Mouse (Mus musculus) liver, embryonic 18 days (tissue): ENCODE data around the gene Zfp865. TPM values are rescaled to one million over a fixed set of nuclear protein-coding genes. Genes with fewer than 3 reads are reported as not detected.

Source experiments
- polyA plus RNA-seq: library from polyadenylated mRNA; depleted of rRNA; stranded (reverse); fragments of >200 nt; gene quantifications from 2 replicates; pipeline ENCODE4 v1.2.3, GENCODE M21; 2012; rRNA removed

Gene Zfp865
- polyA plus RNA-seq: 5.6 and 7.4 TPM in 2 replicates

DNA sequence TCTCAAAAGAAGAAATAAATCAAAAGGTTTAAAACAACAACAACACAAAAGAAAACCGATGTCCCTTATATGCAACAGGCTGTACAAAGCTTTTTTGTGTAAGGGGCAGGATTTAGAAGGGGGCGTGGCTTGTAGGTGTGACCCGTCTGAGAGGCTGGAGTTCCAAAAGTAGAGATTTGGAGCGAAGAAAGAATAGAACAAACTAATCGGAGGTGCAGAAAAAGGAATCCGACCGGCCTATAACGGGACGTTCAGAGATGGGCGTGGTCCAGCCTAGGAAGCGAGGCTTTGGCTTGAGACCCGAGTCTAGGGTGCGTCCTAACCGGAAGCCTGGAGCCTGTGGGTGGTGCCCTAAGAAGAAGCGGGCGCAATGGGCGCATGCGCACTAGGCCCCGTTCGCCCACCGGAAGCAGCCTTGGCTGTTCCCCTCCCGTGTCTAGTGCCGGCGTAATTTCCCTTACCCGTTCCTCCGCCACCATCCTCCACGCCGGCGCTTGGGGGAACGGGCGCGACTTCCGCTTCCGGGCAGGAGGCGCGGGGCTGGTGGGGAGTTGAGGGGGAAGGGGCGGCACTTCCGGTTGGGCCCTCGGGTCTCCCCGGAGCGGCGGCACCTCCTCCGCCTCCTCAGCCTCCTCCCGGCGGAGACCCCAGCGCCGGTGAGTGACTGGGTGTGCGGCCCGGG lies at the start of gene Zfp865, which contains the start of gene Ccdc106:
Gene Zfp865, plus strand, starts transcription at position 377 of the 682 bp plus-strand sequence.
Gene Ccdc106, plus strand, starts transcription at position 554 of the 682 bp plus-strand sequence.

DNA sequence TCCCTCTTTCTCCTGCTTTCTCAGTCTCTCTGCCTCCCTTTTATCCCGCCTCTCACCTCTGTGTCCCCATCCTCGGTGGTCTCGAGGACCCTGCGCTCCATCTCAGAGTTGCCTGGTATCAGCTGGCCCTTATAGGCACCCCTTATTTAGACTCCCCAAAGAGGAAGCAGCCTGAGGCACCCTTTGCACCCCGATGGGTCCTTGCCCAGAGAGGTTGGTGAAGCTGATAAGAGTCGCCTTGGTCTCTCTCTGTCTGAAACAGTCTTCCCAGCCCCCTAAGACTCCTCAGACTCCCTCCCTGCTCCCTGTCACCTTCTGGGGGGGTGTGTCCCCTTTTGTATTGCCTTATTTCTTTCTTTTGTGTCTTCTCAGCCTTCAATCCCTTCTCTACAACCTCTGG lies 49.1 kb upstream of the Zfp865 start, which contains the start of gene Sbk3:
Gene Sbk3, minus strand, starts transcription at position 101 of the 400 bp plus-strand sequence.

GRCm38 (mm10) chr7:4996003-4996895 lies 23.9 kb upstream of the Zfp865 start, which contains the start of gene Zfp579:
Zfp579 (minus strand) TSS chr7:4996158.

GRCm38 (mm10) chr7:5014251-5015117 lies 5.7 kb upstream of the Zfp865 start, which contains the start of the genes Zfp524 and Fiz1:
Zfp524 (plus strand) TSS chr7:5014415.
Fiz1 (minus strand) TSS chr7:5014697.

DNA sequence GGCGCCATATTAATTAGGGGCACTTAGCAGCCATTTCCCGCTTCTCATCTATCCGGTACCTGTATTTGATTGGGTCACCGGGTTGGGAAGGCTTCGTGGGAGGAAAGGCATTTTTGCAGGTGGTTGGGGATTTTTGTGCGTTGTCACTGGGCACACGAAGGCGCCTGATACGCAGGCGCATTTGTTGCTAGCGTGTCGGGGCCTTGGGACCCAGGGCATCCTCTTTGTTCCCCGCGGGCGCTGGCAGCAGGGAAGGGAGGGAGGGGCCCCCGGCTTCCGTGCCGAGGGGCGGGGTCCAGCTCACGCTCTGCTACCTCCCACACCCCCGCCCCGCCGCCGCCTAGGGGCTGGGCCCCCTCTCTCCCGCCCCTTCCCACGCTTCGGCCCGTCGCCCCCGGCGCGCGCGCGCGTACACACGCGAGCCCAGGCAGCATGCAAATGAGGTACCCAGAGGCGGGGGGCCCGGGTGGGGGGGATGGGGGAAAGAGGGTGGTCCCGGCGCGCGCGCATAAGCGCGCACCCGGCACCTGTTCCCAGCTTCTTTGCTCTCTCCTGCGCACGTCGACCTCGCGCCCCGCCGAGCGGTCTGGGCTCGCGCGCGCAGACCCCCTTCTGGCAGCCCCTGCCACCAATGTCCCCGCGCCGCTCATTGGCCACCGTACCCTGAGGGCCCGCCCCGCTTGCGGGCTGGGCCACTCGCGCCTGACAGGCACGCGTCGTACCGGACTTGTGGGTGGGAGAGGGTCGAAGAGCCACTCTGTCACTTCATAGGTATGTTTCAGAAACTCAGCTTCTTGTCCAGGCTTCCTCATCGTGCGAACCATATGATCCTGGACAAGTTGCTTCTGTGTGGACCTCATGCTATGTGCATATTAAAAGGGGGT lies 4.8 kb upstream of the Zfp865 start, which contains the start of gene Gm44973:
Gene Gm44973, plus strand, starts transcription at position 379 of the 884 bp plus-strand sequence.

GRCm38 (mm10) chr7:5033818-5034217 lies 13.6 kb downstream of the Zfp865 start, which contains the start of gene 4632433K11Rik:
4632433K11Rik (plus strand) TSS chr7:5034118.

DNA sequence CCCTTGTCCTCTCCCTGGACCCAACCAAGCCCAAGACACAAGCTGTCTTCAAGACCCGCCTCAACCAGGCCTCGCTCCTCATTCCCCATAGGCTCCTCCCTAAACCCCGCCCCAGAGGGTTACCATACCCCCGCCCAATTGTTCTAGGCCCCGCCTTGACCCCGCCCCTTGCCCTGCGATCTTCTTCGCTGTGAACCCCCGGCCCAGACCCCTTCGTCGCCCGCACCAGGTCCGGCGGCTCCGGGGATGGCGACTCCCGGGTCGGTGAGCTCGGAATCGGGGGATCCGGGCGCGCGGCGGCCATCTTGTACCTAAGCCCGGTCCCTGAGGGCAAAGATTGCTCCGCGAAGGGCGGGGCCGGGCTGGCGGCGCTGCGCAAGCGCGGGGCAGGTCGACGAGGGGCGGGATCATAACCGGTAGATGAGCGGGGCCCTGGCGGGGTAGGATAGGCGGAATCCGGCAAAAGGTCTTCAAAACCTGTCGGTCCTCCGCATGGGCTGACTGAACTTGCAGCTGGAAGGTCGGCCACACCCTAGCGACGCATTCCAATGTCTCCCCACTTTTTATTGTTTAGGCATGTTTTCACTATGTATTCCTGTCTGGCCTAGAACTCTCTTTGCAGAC lies 18.0 kb downstream of the Zfp865 start, which contains the start of gene Zfp784:
Gene Zfp784, minus strand, starts transcription at position 338 of the 624 bp plus-strand sequence.

DNA sequence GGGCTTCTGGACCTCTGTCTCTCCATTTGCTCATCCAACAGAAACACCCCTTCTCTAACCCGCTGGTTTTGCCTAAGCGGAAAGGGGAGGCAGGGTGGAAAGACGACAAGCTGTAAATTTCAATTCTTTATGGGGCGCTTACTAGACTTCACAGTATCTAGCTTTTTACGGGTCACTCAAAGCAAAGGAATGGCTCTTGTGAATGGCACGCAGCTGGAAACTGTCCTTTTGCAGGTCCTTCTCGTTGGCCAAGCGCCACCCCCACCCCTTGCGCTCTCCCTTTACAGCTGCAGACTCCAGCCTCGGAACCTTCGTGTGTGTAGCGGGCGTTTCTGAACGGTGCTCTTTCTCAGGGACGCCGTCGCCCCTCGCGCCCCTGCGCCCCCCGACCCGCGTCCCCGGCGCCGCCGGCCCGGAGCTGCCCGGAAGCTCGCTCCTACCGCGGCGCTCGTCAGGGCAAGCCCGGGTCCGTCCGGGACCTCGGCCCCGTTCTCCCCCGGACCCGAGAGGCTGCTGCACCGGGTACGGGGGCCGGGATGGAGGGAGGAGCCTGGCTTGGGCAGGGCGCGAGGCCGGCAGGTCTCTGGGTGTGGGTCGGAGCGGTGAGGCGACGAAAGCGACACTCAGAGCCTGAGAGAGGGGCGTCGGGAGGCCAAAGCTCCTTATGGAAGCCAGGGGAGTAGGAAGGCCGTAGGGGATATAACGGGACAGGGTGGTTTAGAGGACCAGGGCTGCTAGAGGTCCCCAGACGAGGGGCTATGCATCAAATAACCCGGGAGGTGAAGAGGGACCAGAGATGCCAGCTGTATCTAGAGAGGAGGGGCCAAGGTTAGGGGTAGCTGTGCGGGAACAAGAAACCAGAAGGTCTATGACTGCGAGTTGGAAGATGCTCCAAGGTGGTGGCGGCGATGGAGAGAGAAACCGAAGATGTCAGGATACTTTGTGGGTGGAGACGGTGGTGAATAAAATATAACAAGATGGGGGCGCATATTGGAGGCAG lies 31.3 kb downstream of the Zfp865 start, which contains the start of gene Zfp580:
Gene Zfp580, plus strand, starts transcription at position 346 of the 1,000 bp plus-strand sequence.

DNA sequence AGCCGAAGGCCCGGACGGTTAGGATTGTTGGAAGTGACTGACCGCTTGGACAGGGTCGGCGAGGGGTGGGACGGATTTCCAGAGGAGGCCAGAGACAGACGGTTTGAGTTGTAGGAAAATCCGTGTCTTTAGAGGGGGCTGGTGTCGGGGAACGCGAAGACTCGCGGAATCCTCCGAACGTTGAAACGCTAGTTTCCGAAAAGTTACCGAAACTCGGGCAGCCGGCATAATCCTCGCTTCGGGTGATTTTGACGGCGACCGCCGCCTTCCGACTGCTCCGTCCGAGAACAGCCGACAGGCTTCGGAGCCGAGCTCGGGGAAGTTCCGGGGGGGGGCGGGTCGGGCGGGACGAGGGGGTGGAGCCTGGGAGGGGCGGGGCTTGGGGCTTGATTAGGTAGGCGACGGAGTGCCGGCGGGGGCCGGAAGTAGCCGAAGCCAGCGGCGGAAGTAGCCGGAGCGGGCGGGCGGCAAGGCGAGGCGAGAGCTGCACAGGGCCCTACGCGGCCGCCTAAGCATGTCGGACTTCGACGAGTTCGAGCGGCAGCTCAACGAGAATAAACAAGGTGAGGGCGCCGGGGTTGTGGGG lies 41.7 kb downstream of the Zfp865 start, which contains the start of gene U2af2:
Gene U2af2, plus strand, starts transcription at position 370 of the 586 bp plus-strand sequence.

DNA sequence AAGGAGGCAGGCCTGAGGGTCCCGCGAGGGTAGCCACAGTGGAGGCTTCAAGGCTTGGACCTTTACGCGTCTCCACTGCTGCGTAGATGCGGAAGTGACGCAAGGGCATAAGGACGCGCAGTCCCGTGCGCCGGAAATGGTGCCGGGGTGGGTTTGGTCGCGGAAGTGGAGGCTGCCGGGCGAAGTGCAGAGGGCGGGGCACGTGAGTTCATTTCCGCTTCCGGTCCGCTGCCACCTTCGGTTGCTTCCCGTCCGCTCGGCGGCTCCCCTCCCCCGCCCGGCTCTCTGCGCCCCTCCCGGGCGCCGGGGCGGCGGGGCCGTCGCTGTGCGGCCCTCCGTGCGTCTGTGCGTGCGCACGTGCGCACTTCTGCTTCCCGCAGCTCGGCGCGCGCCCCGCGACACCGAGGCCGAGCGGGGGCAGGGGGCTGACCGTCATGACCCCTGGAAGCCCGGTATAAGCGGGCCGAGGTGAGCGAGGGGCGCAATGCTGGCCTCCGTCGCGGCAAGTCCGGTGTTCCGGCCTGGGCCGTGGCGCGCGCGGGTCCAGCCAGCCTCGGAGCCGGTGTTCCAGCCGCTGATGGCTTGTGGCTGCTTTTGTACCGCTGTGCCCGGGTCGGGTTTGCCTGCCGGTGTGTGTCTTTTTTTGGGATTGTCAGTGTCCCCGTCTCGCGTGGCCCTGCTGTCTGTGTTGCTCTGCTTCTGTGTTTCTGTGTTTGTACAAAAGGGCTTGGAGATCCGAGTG lies 60.0 kb downstream of the Zfp865 start, which contains the start of gene Epn1:
Gene Epn1, plus strand, starts transcription at position 226 of the 742 bp plus-strand sequence.

Other genes starting within 250 kb of the Zfp865 start
- 0.01 TPM in 1 of 2 replicates, not detected in the other for gene Fam71e2, start 249.1 kb upstream of the Zfp865 start, polyA plus RNA-seq
- gene Il11, start 237.5 kb upstream of the Zfp865 start, polyA plus RNA-seq: 0.02 and 0.13 TPM in 2 replicates
- gene Tmem190, start 237.4 kb upstream of the Zfp865 start, polyA plus RNA-seq: not detected in 2 replicates
- gene Tmem238, start 230.7 kb upstream of the Zfp865 start, polyA plus RNA-seq: 11.3 and 11.9 TPM in 2 replicates
- gene Rpl28, start 227.5 kb upstream of the Zfp865 start, polyA plus RNA-seq: 244 and 284 TPM in 2 replicates
- gene Ube2s, start 207.8 kb upstream of the Zfp865 start, polyA plus RNA-seq: 252 and 281 TPM in 2 replicates
- gene Shisa7, start 175.7 kb upstream of the Zfp865 start, polyA plus RNA-seq: 0.08 and 0.18 TPM in 2 replicates
- gene Isoc2b, start 150.1 kb upstream of the Zfp865 start, polyA plus RNA-seq: 5.7 and 6.4 TPM in 2 replicates
- 29.3 and 33.2 TPM in 2 replicates for gene Isoc2a, start 143.2 kb upstream of the Zfp865 start, polyA plus RNA-seq
- gene Gm36210, start 113.9 kb upstream of the Zfp865 start, polyA plus RNA-seq: 0.03 and 0.05 TPM in 2 replicates
- 2.1 and 2.5 TPM in 2 replicates for gene Zfp628, start 105.2 kb upstream of the Zfp865 start, polyA plus RNA-seq
- 0.61 and 0.77 TPM in 2 replicates for gene Nat14, start 98.3 kb upstream of the Zfp865 start, polyA plus RNA-seq
- gene Ssc5d, start 94.6 kb upstream of the Zfp865 start, polyA plus RNA-seq: 0.25 and 0.30 TPM in 2 replicates
- 0.06 TPM in 1 of 2 replicates, not detected in the other for gene Sbk2, start 56.0 kb upstream of the Zfp865 start, polyA plus RNA-seq
- 0.01 TPM in 2 replicates for gene Sbk3, start 49.2 kb upstream of the Zfp865 start, polyA plus RNA-seq
- 8.2 and 11.4 TPM in 2 replicates for gene Zfp579, start 24.2 kb upstream of the Zfp865 start, polyA plus RNA-seq
- gene Zfp524, start 6.0 kb upstream of the Zfp865 start, polyA plus RNA-seq: 10.6 and 11.9 TPM in 2 replicates
- gene Fiz1, start 5.7 kb upstream of the Zfp865 start, polyA plus RNA-seq: 11.8 and 13.2 TPM in 2 replicates
- 0.10 TPM in 1 of 2 replicates, not detected in the other for gene Gm44973, start 4.9 kb upstream of the Zfp865 start, polyA plus RNA-seq
- 0.32 and 0.41 TPM in 2 replicates for gene Ccdc106, start 177 bp downstream of the Zfp865 start, polyA plus RNA-seq
- gene 4632433K11Rik, start 13.7 kb downstream of the Zfp865 start, polyA plus RNA-seq: not detected in 2 replicates
- 1.6 and 1.7 TPM in 2 replicates for gene Zfp784, start 18.1 kb downstream of the Zfp865 start, polyA plus RNA-seq
- 1.6 TPM in 2 replicates for gene Zfp580, start 31.2 kb downstream of the Zfp865 start, polyA plus RNA-seq
- 90.0 and 99.7 TPM in 2 replicates for gene U2af2, start 41.8 kb downstream of the Zfp865 start, polyA plus RNA-seq
- 42.2 and 48.3 TPM in 2 replicates for gene Epn1, start 59.9 kb downstream of the Zfp865 start, polyA plus RNA-seq
- gene Rfpl4, start 96.6 kb downstream of the Zfp865 start, polyA plus RNA-seq: not detected in 2 replicates
- 0.56 and 0.59 TPM in 2 replicates for gene Rasl2-9, start 105.6 kb downstream of the Zfp865 start, polyA plus RNA-seq
- not detected in 2 replicates for gene Vmn1r55, start 129.3 kb downstream of the Zfp865 start, polyA plus RNA-seq
- not detected in 2 replicates for gene Vmn1r56, start 176.4 kb downstream of the Zfp865 start, polyA plus RNA-seq
- gene Vmn1r57, start 198.1 kb downstream of the Zfp865 start, polyA plus RNA-seq: not detected in 2 replicates